Mouse (Mus musculus) intestine, embryonic 16.5 days (tissue): ENCODE data around the gene Helz. TPM values are rescaled to one million over a fixed set of nuclear protein-coding genes. Genes with fewer than 3 reads are reported as not detected.
"Not testable (repeated sequence)": the region's sequence is repeated elsewhere in the genome, so short reads cannot be mapped to it uniquely, and the experiment has no call there.

Source experiments
- ATAC-seq: fragments of 200-750 bp; cut with Nextera tagmentation; 2 replicates; pipeline ENCODE4 v1.8.0; 2017; ENCODE audit warnings: moderate TSS enrichment, moderate library complexity
- H3K27ac ChIP-seq: fragments of 300-500 bp; sonication (generic); 2 replicates; pipeline ENCODE4 v1.5.1; 2014; ENCODE audit warnings: mild to moderate bottlenecking, low read length
- H3K27me3 ChIP-seq: fragments of 300-500 bp; sonication (generic); replicated peaks from 2 replicates; pipeline ENCODE4 v1.6.1; 2014; ENCODE audit warnings: low read length, control low read depth, mixed read lengths; ENCODE audit not compliant: control insufficient read depth, insufficient read depth
- H3K36me3 ChIP-seq: fragments of 300-500 bp; sonication (generic); 2 replicates; pipeline ENCODE4 v1.6.1; 2014; ENCODE audit warnings: low read length, control low read depth; ENCODE audit not compliant: control insufficient read depth, insufficient read depth
- H3K4me1 ChIP-seq: fragments of 300-500 bp; sonication (generic); 2 replicates; pipeline ENCODE4 v1.6.1; 2014; ENCODE audit warnings: low read length, control low read depth, mixed read lengths; ENCODE audit not compliant: control insufficient read depth, insufficient read depth
- H3K4me2 ChIP-seq: fragments of 300-500 bp; sonication (generic); 2 replicates; pipeline ENCODE4 v1.6.1; 2014; ENCODE audit warnings: low read depth, low read length, control low read depth
- H3K4me3 ChIP-seq: fragments of 300-500 bp; sonication (generic); 2 replicates; pipeline ENCODE4 v1.5.1; 2014; ENCODE audit warnings: mild to moderate bottlenecking, low read length
- H3K9ac ChIP-seq: fragments of 300-500 bp; sonication (generic); 2 replicates; pipeline ENCODE4 v1.6.1; 2014; ENCODE audit warnings: low read depth, low read length
- H3K9me3 ChIP-seq: fragments of 300-500 bp; sonication (generic); 2 replicates; pipeline ENCODE4 v1.6.1; 2016; ENCODE audit warnings: low read length, control low read depth; ENCODE audit not compliant: control insufficient read depth
- WGBS: fragments of 180-500 bp; shearing (Covaris S2); extraction: QIAGEN DNeasy Blood & Tissue Kit; methylation state at CpG from one replicate; pipeline ENCODE4 v1.1.7; 2014; 5-methylcytosine and 5-hydroxymethylcytosine counted together
- polyA plus RNA-seq: library from polyadenylated mRNA; unstranded; fragments of >200 nt; fragmentation: Nextera tagmentation; extraction: Ambion mirVana; gene quantifications from 2 replicates; pipeline ENCODE4 v1.2.1, GENCODE M21; 2015

The Helz gene
- polyA plus RNA-seq, 1 experiment from 2014 or later = 12.8 TPM

DNA sequence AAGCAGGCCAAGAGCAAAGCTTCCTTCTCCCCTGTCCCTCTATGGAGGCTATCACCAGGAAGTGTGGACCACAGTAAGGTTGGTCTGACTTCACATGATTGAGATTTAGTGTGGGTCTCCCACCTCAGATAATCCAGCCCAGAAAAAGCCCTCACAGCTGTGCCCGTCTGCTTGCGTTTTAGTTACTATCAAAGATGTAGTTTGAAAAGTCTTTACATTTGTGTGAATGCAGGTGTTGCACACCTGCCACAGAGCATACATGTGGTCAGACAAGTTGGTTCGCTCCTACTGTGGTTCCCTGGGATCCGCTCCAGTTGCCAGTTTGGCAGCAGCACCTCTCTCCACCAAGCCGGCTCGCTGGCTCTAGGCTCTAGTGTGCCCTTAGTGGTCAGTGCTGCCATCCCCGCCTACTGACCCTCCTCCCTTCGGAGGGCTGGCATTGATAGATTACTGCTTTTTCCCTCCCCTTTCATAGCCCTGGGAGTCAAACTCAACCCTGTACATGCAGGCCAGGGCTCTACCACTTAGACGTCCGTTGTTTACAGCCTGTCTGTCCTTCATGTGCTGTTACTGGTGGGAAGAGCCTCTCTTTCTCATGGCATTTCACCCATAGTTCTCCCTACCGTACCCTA is 25.4 kb downstream of the Helz start:
- ATAC-seq = peak; percentile 50
- no peaks in the 10 kb centered on the region for H3K9me3 ChIP-seq
- peak overlapping the region; percentile 10; the same call in 1 of the 2 replicates for H3K9ac ChIP-seq
- H3K4me3 ChIP-seq = no peak overlapping the region
- H3K36me3 ChIP-seq = peaks cover 17% of the 10 kb centered on the region
- 38% methylated on average over 11 of the region's 11 CpGs for WGBS
- peak overlapping the region; percentile 72; the same call in 1 of the 2 replicates for H3K27ac ChIP-seq
- peaks cover 27% of the 10 kb centered on the region for H3K4me1 ChIP-seq
- H3K27me3 ChIP-seq = no peaks in the 10 kb centered on the region
- no peak overlapping the region for H3K4me2 ChIP-seq

DNA sequence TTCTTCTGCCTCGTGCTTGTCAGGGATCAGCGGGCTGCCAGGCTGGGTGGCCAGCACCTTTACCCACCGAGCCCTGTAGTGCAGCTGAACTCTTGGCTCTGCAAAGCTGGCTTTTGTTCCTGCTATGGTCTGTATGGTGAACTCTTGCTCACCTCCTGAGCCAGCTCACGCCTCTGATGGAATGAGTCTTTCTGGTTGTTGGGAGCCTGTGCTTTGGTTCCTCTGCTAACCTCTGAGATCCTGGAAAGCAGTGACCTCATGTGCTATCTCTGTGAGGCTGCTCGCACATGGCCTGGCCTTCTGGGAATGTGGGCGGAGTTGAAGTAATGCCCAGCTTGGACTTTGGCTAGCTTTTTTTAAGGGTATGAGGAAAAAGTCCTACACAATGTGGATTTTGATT is 26.1 kb downstream of the Helz start:
- Histone ChIP-seq H3K9me3 (no peaks in the 10 kb centered on the region), H3K36me3 (peaks cover 17% of the 10 kb centered on the region), H3K4me1 (peaks cover 27% of the 10 kb centered on the region), H3K9ac (no peak overlapping the region), H3K4me3 (no peak overlapping the region), H3K27ac (peak overlapping the region; percentile 72), H3K27me3 (no peaks in the 10 kb centered on the region), H3K4me2 (no peak overlapping the region)
- ATAC-seq = peak; percentile 89
- 38% methylated on average over 6 of the region's 6 CpGs for WGBS

DNA sequence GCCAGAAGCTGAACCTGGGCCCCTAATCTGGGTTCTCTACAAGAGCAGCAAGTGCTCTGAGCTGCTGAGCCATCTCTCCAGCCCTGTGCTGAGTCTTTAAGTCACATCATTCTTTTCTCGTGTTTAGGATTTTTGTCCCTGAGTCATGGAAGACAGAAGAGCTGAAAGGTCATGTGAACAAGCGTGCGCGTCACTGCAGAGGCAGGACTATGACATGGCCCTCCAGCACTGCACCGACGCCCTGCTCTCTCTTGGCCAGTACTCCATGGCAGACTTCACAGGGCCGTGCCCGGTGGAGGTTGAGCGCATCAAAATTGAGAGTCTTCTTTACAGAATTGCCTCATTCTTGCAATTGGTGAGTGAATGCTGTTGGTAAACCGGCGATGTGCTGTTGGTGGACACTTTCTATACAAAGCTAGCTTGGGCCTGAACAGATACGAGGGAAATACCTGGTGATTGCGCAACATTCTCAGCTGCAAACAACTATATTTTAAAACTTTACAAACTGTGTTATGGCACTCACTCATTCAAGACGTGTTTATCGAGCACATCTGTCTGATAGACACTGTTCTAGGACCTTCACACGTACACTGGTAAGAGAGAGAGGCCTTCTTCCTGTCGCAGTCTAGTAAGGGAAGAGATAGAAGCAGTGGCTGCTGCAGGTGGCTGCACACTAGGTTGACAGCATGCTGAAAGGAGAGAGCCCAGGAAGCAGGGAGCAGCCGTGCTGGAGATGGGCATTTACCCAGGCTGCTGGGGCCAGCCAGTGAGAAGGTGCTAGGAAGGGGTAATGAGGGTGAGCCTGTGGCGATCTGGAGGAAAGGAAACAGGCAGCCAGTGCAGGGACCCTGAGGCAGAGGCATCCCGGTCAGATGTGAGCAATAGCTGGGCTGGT is 27.3 kb downstream of the Helz start:
- H3K4me3 ChIP-seq = no peak overlapping the region
- peak overlapping the region; percentile 33; the same call in 1 of the 2 replicates for H3K27ac ChIP-seq
- no peaks in the 10 kb centered on the region for H3K9me3 ChIP-seq
- H3K4me1 ChIP-seq = peaks cover 27% of the 10 kb centered on the region
- 89% methylated on average over 20 of the region's 20 CpGs for WGBS
- peaks cover 17% of the 10 kb centered on the region for H3K36me3 ChIP-seq
- no peak overlapping the region for H3K9ac ChIP-seq
- H3K27me3 ChIP-seq = no peaks in the 10 kb centered on the region
- ATAC-seq = no peak
- H3K4me2 ChIP-seq = no peak overlapping the region

DNA sequence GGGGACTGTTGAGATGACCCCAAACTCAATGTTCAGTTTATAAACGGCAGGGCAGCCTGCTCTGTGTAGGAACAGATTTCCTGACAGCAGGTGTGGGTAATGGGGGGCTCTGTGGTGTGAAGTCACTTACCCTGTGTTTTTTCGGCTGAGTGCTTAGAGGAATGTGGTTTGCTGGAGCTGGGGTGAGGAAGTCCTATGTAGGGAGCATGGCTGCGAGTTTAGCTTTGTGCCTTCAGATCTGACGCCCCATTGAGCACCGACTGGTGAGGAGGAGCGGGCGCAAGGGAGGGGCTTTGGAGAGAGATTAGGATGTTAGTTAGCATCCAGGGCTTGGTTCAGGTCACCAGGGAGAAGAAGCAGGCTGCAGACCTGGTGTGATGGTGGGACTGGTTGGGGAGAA is 28.5 kb downstream of the Helz start:
- no peaks in the 10 kb centered on the region for H3K27me3 ChIP-seq
- 83% methylated on average over 7 of the region's 7 CpGs for WGBS
- peaks cover 17% of the 10 kb centered on the region for H3K36me3 ChIP-seq
- no peaks in the 10 kb centered on the region for H3K9me3 ChIP-seq
- H3K27ac ChIP-seq = no peak overlapping the region
- no peak overlapping the region for H3K9ac ChIP-seq
- peaks cover 27% of the 10 kb centered on the region for H3K4me1 ChIP-seq
- H3K4me3 ChIP-seq = no peak overlapping the region
- ATAC-seq = no peak
- no peak overlapping the region for H3K4me2 ChIP-seq

DNA sequence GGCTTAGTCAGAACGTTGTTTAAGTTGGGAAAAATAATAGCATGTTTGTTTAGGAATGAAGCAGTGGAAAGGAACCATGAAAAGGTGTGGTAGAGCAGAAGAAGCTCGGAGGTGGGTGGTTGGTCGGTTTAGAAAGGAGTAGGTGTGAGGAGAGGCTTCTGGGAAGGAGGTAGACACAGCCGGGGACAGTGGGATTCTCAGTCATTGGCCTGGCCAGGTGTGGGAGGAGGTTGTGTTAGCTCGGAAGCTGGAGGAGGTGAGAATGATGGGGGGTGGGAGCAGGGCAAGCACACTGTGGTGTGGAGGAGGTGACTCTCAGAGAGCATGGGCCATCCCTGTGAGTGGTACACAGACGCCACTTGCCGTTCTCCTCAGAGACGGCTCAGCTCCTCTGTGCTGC is 29.7 kb downstream of the Helz start:
- H3K4me2 ChIP-seq = no peak overlapping the region
- H3K36me3 ChIP-seq = peaks cover 17% of the 10 kb centered on the region
- H3K4me3 ChIP-seq = no peak overlapping the region
- no peak for ATAC-seq
- no peaks in the 10 kb centered on the region for H3K9me3 ChIP-seq
- H3K4me1 ChIP-seq = peaks cover 23% of the 10 kb centered on the region
- 79% methylated on average over 8 of the region's 8 CpGs for WGBS
- H3K9ac ChIP-seq = no peak overlapping the region
- no peaks in the 10 kb centered on the region for H3K27me3 ChIP-seq
- H3K27ac ChIP-seq = no peak overlapping the region

DNA sequence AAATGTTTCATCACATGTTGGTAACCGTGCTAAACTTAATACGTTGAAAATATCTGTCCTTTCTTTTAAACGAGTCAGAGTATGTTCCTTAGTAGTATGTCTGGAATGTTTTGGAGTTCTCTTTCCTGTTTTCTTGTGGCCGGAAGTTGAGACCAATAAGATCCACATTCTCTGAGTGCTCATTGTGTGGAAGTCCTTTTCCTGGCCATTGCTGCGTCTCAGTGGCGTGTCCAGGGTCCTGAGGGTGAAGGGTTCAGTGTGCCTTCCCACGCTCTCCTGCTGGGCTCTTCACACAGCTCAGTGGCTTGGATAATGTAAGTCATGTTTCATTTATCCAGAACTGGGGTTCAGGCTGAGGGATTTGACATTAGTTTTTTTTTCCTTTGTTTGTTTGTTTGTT is 30.5 kb downstream of the Helz start:
- ATAC-seq = no peak
- WGBS = 79% methylated on average over 7 of the region's 7 CpGs
- H3K27me3 ChIP-seq = no peaks in the 10 kb centered on the region
- H3K27ac ChIP-seq = no peak overlapping the region
- H3K9ac ChIP-seq = no peak overlapping the region
- H3K36me3 ChIP-seq = peaks cover 17% of the 10 kb centered on the region
- no peak overlapping the region for H3K4me3 ChIP-seq
- peaks cover 15% of the 10 kb centered on the region for H3K4me1 ChIP-seq
- no peaks in the 10 kb centered on the region for H3K9me3 ChIP-seq
- H3K4me2 ChIP-seq = no peak overlapping the region

DNA sequence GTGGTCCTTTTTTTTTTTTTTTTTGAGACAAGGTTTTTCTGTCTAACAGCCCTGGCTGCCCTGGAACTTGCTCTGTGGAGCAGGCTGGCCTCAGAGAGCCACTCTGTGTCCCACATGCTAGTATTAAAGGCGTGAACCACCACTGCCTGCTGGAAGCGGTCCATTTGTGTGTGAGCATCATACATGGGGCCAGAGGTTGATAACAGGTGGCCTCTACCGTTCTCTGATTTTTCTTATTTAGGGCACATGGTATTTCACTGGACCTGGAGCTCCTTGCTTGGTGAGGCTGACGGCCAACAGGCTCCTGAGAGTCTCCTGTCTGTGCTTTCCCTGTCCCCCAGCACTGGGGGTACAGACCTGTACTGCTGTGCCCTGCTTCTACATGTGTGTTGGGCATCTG is 33.1 kb downstream of the Helz start:
- Histone ChIP-seq H3K9ac (no peak overlapping the region), H3K4me2 (no peak overlapping the region), H3K4me3 (no peak overlapping the region), H3K27ac (no peak overlapping the region), H3K4me1 (no peaks in the 10 kb centered on the region), H3K36me3 (peaks cover 6% of the 10 kb centered on the region; the same call in 1 of the 2 replicates), H3K27me3 (no peaks in the 10 kb centered on the region), H3K9me3 (no peaks in the 10 kb centered on the region)
- WGBS = 92% methylated on average over 4 of the region's 4 CpGs
- no peak for ATAC-seq

DNA sequence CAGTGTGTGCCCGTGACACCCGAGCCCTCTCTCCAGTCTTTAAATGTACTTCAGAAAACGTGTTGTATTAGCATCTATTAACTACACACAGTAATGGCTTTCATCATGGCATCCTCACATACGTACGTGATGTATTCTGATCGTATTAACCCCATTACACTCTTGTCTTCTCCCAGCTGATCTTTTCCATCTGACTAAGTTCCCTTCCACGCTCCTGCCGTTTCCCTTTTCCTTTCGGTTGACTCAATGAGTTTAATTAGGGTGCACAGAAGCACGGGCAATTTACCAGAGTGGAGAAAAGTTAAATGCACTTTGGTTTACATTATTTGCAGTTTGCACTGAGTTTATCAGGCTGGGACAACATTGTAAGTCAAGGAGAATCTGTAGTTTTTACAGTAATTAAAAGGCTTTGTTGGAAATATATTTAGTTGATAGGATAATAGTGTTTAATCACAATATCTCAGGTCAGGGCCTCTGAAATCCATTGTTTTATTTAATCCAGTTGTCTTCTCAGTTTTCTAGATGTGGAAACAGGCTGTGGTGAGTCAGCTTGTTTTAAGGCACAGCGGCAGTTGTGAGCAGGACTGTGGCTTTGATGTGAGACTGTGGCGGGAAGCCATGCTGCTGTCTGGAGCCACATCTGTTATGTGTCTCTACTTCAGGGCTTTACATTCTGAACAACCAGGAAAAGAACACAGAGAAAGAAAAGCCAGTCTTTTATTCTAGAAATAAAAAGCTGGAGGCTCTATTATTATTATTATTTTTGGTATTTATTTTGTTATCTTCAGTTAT is 37.1 kb downstream of the Helz start:
- WGBS = 68% methylated on average over 12 of the region's 12 CpGs

DNA sequence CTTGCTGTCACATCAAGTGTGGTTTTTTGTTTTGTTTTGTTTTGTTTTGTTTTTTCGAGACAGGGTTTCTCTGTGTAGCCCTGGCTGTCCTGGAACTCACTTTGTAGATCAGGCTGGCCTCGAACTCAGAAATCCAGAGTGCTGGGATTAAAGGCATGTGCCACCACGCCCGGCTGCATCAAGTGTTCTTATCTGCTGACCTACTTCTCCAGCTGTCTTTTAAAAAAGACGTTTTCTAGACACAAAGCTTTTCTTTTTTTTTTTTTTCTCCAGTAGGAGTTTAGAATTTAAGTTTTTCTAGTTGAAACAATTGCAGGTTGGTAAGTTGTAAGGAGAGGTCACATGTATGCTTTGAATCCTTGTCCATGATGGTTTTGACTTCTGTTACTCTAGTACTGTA is 38.4 kb downstream of the Helz start:
- WGBS = 83% methylated on average over 5 of the region's 5 CpGs
- H3K27me3 ChIP-seq, ATAC-seq, H3K4me1 ChIP-seq, H3K9me3 ChIP-seq, H3K36me3 ChIP-seq, H3K4me3 ChIP-seq, H3K27ac ChIP-seq, H3K9ac ChIP-seq, H3K4me2 ChIP-seq: not testable (repeated sequence)

More for the DNA sequence above, 37.1 kb downstream of the Helz start:
- no peak overlapping the region for H3K27ac ChIP-seq
- H3K9me3 ChIP-seq = no peaks in the 10 kb centered on the region
- no peak overlapping the region for H3K4me3 ChIP-seq
- H3K27me3 ChIP-seq = no peaks in the 10 kb centered on the region
- ATAC-seq = no peak
- H3K4me2 ChIP-seq = no peak overlapping the region
- no peaks in the 10 kb centered on the region for H3K4me1 ChIP-seq
- H3K9ac ChIP-seq = no peak overlapping the region
- H3K36me3 ChIP-seq = no peaks in the 10 kb centered on the region; the same call in 1 of the 2 replicates
